Comparison of ENCODE assay signal across 29 mouse cellular contexts in genomic region chr4:141459766-141460165, GRCm38 (mm10). TPM values are rescaled to one million over a fixed set of nuclear protein-coding genes. Genes with fewer than 3 reads are reported as not detected.
"Had no signal": no experiment of that assay in that cellular context is flagged by ENCODE, and none has a peak within 500 bp of the region (broad histone marks: within the 10 kb centered on the region; RNA-seq: fewer than 3 reads in every experiment).

No protein-coding gene starts in this region.

- H3K27ac ChIP-seq: liver, embryonic 13.5 days; liver, embryonic 15.5 days; lung, embryonic 15.5 days; macrophage; midbrain, embryonic 13.5 days; midbrain, embryonic 15.5 days had no signal

- H3K4me2 ChIP-seq: liver, embryonic 11.5 days; liver, embryonic 13.5 days; liver, embryonic 15.5 days; lung, embryonic 15.5 days; midbrain, embryonic 11.5 days; midbrain, embryonic 13.5 days; midbrain, embryonic 15.5 days had no signal

- H3K9me3 ChIP-seq: liver, embryonic 13.5 days; liver, embryonic 15.5 days; lung, embryonic 15.5 days; megakaryocyte, embryonic 14.5 days; midbrain, embryonic 13.5 days; midbrain, embryonic 15.5 days had no signal

- H3K4me3 ChIP-seq: liver, embryonic 13.5 days; liver, embryonic 15.5 days; lung, embryonic 15.5 days; megakaryocyte, embryonic 14.5 days; midbrain, embryonic 13.5 days; midbrain, embryonic 15.5 days had no signal

- H3K27me3 ChIP-seq: liver, embryonic 13.5 days; liver, embryonic 15.5 days; lung, embryonic 15.5 days; megakaryocyte, embryonic 14.5 days; midbrain, embryonic 13.5 days; midbrain, embryonic 15.5 days had no signal

- ATAC-seq: liver, postnatal 0 days; midbrain, embryonic 13.5 days; midbrain, embryonic 15.5 days had no signal

- DNase-seq: liver, embryonic 13.5 days; liver, postnatal 0 days; lung, adult 2 months; lung, postnatal 14 days; lung, postnatal 36 days; retina, postnatal 1 day; right cerebral cortex, adult 18-20 months; right cerebral cortex, postnatal 25 days; right cerebral cortex, postnatal 4 days; spleen, adult 18-20 months; thymus, adult 18-20 months; thymus, postnatal 14 days; thymus, postnatal 36 days had no signal

- H3K9ac ChIP-seq: liver, embryonic 13.5 days; liver, embryonic 15.5 days; liver, postnatal 0 days; lung, embryonic 15.5 days; midbrain, embryonic 13.5 days; midbrain, embryonic 15.5 days had no signal

RNA-seq across cellular contexts. Expression of gene Srarp, which starts 23.9 kb away (rescaled TPM):
- total RNA-seq: megakaryocyte progenitor cell, adult 5-6 weeks; monocyte, adult 5-6 weeks; neutrophil, adult 5-6 weeks had no signal
- polyA plus RNA-seq: liver, embryonic 11.5 days; liver, embryonic 13.5 days; liver, embryonic 15.5 days; liver, postnatal 0 days; lung, embryonic 15.5 days; macrophage; midbrain, embryonic 11.5 days; midbrain, embryonic 13.5 days; neural tube, embryonic 11.5 days; small intestine, adult 2 months; thymus, postnatal 0 days had no signal

RNA-seq across cellular contexts. Expression of gene Hspb7, which starts 39.2 kb away (rescaled TPM):
- total RNA-seq: megakaryocyte progenitor cell, adult 5-6 weeks; monocyte, adult 5-6 weeks; neutrophil, adult 5-6 weeks had no signal
- polyA plus RNA-seq: macrophage; midbrain, embryonic 11.5 days; midbrain, embryonic 13.5 days; midbrain, embryonic 15.5 days; neural tube, embryonic 11.5 days; thymus, postnatal 0 days had no signal

RNA-seq across cellular contexts. Expression of gene Clcnkb, which starts 44.0 kb away (rescaled TPM):
- total RNA-seq: megakaryocyte progenitor cell, adult 5-6 weeks; midbrain, postnatal 0 days; monocyte, adult 5-6 weeks; neutrophil, adult 5-6 weeks had no signal
- polyA plus RNA-seq: liver, embryonic 11.5 days; liver, embryonic 13.5 days; liver, embryonic 15.5 days; liver, postnatal 0 days; lung, adult 2 months; lung, embryonic 15.5 days; macrophage; midbrain, embryonic 11.5 days; midbrain, embryonic 13.5 days; midbrain, embryonic 15.5 days; neural tube, embryonic 11.5 days; neural tube, embryonic 14.5 days; small intestine, adult 2 months; thymus, postnatal 0 days had no signal
